Mouse (Mus musculus) lung, postnatal 14 days (tissue): Measurements from ENCODE around the gene Cdk6.
"Not testable (repeated sequence)": the region's sequence is repeated elsewhere in the genome, so short reads cannot be mapped to it uniquely, and the experiment has no call there.

Experiments
- DNase-seq: peaks from one replicate; pipeline ENCODE4 v3.0.0; 2021

The Cdk6 gene

DNA sequence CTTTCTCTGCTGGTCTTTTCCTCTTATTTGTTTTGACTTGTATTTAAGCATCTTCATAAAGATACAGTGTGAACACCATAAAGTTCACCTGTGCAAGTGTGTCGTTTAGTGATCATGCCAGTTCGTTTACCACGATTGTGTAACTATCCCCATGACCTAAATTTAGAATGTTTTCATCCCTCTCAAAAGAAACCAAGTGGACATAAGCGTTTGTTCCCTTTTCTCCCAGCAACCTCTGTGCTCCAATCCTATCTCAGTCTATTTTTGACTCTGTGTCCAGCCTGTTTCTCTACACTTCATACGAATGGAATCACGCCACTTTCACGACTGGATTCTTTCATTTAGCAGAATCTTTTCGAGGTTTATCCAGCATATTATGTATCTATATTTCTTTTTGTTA lies 40.5 kb downstream of the Cdk6 start:
- DNase-seq, result no peak

DNA sequence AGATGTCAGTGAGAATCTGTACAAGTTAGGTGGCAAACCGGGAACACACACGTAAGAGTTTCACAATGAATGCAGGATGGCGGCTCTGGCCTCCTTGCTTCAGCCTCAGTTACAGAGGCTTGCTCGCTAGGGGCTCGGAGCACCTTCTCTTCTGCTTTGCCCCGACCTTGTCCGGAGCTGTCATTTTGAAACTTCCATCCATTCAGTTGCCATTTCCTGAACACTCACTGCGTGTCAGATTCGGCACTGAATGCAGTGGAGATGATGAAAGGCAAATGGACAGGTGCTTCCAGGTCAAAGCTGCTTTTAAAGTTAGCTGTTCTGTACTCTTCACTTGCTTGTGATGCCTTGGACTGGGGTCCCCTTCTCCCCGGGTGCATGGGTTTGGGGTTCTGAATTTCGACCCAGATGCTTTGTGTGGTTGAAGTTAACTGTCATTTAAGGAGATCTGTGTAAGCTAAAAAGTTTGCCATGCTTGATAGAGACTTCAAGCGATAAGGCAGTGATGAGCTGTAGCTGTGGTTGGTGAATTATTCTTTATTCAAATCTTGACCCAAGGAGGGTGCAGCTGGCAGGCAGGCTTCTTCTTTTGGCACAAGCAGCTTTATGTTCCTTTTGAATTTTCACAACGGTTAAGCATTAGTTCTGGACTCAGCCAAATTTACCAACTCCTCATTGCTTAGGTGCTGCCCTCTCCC lies 41.2 kb downstream of the Cdk6 start:
- DNase-seq, result no peak

DNA sequence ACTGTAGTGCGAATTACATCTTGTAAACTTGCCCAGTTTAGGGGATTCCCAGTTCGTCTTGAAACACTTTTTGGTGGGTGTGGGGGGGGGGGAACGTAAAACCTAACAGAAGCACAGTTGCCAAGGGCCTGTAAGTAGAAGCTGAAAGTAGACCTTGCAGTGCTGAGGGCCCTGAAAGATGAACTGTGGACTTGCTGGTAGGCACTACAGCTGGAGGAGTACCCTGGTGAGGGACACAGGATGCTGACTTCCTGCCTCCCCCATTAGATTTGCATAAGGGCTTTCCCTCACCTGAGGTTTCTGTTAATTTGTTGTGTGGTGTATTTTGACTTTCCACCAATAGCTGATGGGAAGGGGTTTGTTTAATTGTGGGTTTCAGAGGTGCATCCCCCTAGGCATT lies 42.3 kb downstream of the Cdk6 start:
- DNase-seq, result no peak

DNA sequence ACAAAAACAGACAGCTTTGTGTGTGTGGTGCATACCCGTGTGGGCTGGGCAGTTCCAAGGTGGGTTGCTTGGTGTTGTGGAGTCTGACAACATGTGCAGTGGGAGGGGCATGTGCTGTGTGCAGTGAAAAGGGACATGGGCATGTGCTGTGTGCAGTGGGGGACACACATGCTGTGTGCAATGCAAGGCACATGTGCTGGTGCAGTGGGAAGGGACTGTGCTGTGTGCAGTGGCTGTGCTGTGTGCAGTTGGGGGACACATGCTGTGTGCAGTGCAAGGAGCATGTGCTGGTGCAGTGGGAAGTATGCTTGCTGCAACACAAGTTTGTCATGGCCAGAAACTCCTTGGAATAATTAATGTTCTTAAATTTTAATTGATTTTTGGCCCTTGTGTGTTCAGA lies 43.8 kb downstream of the Cdk6 start:
- DNase-seq, result no peak

DNA sequence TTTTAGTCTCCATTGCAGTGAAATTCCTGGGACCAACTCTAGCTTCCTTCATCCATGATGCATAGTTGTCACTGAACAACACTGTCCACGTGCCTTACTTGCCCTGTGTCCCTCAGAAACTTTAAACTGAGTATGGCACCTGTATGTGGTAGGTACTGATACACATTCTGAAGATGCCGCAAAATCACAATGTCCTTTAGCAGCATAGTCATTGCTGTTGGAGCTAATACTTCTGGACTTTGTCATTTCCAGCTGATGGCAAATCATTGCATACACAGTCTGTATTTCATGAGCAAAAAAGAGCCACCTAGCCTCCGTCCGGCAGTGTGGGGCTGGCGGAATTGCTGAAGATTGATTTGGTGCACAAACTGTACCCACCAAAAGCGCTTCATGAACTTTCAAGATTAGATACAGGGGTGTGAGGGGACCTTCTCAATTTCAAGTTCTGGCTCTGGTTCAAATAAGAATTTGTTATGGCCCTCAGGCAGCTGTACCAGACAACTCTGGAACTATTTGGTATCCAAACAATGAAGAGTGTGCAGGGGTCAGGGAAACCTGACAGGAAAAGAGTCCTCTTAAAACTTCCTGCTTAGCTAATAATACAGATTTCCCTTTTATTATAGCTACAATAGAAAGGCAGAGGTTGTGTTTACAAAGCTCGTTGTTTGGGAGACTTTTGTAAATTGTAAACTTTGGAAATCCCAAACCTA lies 44.9 kb downstream of the Cdk6 start:
- DNase-seq, result no peak

DNA sequence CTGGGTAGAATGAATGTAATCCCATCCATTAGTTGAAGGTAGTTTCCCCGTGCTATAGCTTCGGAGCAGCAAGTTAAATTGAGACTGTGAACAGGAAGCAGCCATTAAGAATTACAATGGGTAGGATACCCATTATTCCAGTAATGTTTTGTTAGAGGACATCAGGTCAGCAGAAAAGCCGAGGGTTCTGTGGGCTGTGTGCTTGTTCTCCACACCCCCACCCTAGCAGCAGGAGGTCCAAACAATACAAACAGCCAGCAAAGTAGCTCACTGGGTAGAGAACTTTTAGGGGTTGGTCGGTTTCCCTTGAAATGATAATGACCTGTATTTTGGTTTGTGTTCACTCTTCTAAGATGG lies 45.4 kb downstream of the Cdk6 start:
- DNase-seq, result no peak

DNA sequence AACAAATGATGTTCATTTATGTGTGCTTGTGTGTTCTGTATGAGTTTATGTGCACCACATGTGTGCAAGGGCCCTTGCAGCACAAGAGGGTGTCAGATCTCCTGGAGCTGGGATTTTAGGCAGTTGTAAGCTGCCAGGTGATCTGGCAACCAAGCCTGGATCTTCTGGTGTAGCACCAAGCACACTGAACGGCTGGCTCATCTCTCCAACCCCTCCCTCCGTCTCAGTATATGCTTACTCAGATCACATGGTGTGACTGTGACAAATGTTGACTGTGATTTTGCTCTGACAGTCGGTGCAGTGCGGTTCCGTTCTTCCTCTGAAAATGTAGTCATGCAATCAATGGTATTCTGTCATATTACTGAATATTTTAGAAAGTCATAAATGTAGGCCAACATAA lies 45.9 kb downstream of the Cdk6 start:
- DNase-seq, result no peak

DNA sequence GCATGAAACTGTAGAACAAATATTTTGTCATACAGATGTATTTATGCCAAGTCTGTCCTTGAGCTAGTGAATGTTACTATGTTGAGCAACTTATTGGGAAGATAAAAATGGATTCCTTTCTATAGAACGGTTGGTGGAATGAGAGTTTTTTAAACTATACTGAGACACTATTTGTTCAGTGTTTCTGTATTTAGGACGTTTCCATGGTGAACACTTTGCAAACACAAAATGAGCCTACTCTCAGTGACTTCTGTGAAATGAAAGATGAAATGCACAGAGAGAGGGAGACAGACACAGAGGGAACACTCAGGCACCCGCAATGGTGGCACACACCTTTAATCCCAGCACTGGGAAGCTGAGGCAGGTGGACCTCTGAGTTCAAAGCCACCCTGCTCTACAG lies 51.6 kb downstream of the Cdk6 start:
- DNase-seq, result no peak

DNA sequence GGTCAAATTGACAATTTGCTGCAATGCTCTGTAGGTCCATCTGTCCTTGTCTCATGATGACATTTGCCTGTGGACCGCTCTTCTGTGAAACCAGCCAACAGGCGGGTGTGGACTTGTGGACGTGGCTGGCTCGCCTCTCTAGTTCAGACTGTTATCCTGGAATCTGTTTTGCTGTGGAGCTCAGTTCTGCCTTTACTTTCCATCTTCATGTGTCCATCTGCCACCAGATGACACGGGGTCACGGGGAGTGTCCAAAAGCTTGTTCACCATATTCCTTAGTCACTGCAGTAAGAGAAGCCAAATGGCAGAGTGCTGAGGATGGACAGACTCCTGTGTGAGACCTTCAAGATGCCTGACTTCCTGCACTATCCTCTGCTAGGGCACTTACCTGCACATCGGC lies 52.9 kb downstream of the Cdk6 start:
- no peak for DNase-seq

DNA sequence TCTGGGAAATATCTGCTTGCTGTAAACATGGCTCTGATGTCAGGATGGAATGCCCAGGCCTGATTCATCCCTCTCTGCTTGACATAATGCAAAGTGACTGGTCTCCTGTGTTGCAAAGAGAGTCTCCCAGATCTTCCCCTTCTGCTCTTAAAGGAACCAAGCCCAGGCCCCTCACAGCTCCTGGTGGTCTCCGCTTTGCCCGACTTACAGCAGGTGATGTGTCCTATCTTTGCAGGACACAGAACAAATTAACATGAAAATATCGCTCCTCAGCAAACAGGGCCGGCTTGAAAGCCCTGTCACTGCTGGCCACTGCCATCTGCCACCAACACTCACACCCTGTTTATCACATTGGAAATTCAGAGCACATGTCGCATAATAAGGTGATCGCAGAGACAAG lies 53.7 kb downstream of the Cdk6 start:
- DNase-seq, result no peak

DNA sequence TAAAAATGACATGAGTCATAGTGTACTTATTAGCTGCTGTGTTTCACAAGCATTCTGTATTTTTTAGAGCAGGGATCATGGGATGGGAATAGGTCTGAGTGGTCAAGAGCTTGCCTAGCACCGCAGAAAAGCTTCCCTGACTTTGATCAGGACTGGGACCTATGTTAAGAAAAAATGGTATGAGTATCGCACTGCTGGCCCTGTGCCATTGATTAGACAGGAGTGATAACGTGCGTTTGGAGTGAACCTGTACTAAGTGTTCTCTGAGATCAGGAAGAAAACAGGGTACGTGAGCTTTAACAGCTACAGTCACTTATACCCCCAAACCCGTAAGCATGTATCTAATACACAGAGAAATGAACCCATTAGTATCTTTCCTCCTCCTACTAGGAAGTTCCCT lies 54.9 kb downstream of the Cdk6 start:
- DNase-seq, result no peak

DNA sequence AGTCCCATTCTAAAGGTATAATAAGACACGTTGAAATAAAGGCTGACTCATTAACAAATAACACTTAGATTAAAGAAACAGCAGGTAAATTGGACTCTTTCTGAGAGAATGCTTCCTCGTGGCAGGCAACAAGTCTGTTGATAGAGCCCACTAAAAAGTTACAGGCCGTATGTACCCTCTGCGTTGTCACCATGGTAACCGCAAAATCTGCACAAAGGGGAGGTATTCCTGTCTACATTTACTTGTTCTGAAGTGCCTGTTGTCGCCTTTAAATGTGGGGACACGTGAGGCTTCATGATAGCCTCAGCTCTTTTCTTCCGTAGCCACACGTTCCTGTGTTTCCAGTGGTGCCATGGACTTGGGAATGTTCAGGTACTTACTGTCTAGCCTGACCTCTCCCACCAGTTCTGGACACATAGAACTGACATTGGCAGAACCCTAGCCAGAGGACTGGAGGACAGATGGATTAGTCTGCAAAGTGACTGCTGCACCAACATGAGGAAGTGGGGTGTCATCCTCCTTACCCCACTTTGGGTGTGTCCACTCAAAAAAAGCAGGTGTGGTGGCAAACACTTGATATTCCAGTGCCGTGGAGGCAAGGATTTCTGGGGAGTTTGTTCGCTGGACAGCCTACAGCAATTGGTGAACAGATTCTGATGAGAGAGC lies 55.8 kb downstream of the Cdk6 start:
- no peak for DNase-seq

DNA sequence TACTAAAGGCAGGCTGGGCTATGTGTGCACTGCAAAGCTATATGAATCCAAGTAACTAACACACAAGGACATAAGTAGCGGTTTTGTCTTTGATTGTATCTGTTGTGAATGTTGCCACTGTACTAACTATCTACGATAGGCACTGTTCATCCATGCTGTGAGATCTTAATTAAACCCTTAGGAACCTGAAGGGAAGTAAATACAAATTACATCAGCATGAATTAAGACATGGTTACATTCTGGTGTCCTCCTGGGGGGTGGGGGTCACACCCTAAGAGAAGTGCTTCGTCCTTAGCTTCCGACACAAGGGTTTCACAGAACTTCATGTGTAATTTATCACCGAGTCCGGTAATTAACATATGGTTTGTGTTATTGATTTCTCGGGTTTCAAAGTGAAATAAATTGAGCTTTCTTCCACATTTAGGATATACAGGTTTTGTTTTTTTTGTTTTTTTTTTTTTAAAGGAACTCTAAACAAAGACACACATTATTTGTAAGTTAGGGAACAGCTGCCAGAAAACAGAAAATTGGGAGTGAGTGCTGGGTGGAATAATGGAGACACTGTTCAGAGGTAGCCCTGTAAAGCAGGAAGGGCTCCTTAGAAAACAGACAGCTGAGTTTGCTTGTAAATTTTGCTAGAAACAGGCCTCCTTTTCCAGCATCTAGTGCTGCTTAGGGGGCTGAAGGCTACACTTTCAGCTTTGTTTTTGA lies 58.7 kb downstream of the Cdk6 start:
- DNase-seq, result no peak

DNA sequence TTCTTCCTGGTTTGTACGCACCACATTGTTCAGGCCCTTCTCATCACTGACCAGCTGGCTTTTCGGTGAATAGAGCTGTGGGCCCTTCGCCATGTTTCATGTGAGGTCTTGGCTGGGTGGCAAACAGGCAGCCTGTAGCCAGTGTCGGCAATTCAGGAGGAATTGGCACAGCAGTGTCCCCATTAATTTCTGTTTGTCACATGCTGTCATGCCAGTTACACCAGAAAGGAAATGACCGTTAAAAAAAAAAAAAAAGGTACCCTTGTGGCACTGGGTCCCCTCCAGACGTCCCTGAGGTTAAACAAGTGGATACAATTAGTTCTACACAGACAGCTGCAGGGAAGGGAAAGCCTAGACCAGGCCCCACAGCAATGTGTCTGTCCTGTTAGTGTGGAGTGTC lies 63.8 kb downstream of the Cdk6 start:
- no peak for DNase-seq

DNA sequence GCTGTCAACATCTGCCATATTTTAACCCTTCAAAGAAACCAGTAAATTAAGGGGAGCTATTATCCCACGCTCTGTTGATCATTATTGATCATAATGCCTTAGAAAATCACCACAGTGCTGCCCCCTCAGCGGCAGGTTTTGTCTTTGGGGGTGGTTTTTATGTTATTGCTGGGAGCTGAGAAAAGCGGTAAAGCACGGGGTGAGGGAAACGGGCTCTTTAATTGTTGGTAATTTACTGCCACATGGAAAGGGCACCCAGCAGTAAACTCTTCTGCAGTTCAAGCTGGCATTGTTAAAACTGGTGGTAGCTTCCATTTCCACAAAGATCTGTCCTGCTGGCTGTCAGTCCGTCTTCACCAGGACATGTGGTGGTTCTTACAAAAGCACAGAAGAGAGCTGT lies 64.2 kb downstream of the Cdk6 start:
- no peak for DNase-seq

DNA sequence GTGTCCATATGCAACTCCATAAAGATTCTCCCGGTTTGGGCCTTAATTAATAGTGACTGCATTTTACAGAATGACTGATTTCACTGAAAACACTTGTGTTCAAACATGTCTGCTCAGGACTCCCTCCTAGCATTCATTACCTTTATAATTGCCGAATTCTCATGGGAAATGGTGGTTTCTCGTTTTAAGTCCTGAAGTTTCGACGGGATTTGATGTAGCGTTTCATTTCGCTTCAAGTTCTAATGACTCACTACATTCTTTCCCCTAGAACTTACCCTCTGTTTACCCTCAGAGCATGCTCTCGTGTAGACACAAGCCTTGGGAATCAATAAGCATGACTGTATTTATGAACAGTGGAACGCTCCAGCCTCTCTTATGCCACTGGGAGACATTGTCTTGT lies 66.6 kb downstream of the Cdk6 start:
- no peak for DNase-seq

DNA sequence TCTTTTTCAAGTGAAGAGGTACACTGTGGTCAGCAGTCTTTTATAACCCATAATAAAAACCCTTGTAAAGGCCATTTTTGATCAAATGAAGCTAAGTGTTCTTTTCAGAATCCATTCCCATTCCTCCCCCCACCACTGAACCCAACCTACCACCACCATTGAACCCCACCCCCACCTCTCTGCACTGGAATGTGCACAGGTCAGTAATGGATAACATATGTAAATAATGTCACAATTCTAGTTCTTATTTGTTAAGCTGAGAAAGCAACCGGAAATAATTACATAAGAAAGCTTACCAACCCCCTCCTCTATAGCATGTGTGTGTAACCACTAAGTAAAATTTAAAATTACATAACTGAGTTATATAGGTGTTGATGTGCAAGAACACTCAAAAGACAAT lies 76.9 kb downstream of the Cdk6 start:
- not testable (repeated sequence) for DNase-seq

DNA sequence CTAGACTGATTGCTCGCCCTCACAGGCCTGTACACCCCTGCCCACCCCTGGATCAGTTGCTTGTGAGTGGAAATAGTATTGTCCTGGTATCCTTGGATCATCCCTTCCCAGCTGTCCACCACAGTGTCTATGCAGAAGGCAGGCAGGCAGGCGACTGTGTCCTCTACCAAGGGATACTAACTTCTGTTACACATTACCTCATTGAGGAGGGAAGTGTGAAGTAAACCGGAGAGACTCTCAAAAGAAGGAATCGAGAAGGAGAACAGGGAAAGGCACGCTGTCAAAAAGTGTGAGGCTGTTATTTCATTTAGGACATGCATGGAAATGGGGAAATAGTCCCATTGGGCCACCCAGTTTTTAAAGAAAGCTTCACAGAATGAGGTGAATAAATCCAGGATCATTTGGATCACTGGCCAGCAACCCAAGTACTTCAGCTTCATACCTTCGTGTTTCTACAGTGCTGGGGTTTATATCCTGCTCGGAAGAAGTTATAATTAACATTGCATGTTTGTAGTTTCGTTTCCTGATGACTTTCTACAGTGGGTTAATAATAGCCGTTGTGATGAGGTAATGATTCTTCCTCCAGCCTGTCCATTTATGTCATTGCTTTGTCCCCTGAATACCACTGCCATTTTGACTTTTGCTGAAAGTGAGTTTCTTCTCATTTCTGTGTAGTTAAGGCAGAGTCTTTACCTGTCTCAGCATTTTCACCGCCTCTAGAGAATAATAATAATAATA lies 79.0 kb downstream of the Cdk6 start:
- no peak for DNase-seq

DNA sequence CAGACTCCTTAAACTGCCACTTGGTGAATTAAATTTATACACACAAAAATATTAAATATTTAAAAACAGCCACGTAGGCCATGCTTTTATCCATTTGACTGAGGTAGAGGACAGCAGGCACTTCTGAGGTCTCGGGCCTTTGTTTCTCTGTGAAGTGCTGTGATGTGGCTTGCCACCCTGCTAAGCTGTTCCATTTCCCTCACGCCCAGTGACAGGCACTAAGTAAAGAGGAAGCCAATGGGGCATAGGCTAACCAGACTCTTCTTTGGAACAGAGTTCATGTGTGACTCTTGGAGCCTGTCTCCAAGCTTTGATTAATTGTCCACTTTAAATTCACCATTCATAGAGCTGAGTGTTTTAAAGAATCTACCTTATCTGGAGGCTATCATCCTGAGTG lies 79.5 kb downstream of the Cdk6 start:
- DNase-seq, result no peak

DNA sequence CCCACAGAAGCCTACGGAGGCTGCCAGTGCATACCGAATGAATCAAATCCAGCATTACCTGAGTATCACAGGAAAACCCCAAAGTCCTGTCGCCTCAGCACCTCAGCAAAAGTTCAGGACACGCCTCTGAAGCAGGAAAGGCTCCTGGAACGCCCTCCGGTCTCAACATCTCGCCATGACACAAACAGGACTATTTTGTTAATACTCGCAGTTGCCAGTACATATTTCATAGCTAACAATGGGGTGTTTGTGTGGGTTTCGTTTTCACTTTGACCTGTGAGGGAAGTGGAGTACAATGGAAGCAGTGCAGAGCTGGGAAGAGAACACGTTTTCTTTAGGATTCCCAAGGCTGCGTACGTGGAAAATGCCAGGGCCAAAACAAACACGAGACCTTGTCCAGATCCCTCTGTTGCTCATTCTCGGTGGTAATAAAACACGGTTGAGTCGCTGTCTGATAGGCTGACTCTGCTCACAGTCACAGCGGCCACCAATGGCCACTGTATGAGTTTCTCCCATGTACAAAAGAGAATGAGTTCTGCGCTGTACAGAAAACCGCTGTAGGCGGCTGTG lies 91.9 kb downstream of the Cdk6 start:
- not testable (repeated sequence) for DNase-seq

DNA sequence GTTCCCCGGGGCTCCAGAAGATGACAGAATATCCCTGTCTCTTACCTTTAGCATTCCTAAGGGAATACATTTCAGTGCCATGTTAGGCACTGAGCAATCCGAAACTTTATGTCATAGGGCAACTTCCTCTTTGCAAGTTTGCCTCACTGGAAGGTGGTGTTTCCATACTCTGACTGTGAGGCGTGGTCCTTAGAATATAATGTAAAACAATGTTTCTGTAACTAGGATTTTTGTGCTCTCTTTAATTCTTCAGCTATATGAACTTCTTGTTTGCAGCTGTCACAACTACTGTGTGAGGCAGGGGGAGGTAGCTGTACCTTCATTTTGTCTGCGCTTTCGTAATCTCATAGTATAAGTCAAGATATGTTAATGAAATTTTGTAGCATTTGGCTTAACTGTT lies 92.8 kb downstream of the Cdk6 start:
- DNase-seq, result not testable (repeated sequence)

DNA sequence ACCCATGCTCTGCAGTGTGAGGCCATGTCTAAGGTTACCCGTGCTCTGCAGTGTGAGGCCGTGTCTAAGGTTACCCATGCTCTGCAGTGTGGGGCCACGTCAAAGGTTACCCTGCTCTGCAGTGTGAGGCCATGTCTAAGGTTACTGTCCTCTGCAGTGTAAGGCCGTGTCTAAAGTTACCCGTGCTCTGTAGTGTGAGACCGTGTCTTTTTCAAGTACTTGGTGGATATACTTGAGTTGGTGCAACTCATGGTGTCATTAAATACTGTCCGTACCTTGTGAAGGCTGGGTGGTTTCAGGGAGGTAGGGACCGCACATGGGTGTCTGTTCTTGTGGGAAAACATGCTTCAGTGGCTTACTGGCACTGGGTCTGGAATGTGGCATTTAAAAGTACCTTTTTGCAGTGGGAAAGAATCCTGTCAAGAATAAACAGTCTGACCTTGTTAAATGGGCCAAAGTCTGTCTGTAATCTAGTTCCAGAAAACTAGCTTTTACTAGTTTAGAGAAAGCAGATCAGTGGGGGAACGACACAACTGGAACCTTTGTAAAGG lies 97.2 kb downstream of the Cdk6 start:
- DNase-seq, result not testable (repeated sequence)
